ENCODE assay signal across 8 mouse cellular contexts in the genomic region with DNA sequence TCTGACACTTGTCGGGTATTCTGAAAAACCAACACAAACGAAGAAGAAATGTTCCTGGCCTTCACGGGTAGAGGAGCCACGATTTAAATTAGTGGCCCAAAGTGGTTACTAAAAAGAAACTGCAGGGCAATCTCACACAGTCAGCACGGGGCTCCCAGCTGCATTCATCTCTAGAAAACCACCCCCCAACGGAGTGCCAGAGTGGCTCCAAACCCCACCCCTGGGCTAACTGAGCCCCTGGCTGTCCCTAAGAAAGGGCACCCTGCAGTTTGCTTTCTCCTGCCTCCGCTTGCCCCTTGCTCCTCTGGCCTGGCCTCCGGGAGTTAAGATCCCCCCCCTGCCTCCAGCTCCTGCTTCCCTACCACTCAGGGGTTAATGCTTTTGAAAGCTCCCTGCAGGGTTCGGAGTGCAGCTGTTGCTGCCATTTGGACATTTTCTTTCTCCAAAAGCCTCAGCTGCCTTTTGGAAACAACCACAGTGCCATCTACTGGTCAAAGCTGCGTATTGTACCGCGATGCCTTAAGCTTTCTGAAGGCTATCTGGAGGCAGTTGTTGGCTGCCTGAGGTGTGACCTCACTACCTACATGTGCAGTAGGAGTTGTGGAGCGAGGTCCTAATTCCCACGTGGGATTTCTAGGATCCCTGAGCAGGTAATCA.
A peak's percentile ranks its signal among the peaks of the same experiment; 100 is the strongest.
DNase-seq lines count a peak whose midpoint lies in the region; ATAC-seq lines count a peak whose summit lies in the region.

No protein-coding gene starts in this region.

- no peaks in the 10 kb centered on the region for H3K9me3 ChIP-seq in hindbrain, embryonic 10.5 days
- H3K9me3 ChIP-seq in lung, embryonic 16.5 days (ENCODE audit: control insufficient read depth, low read length), result no peaks in the 10 kb centered on the region

- H3K9ac ChIP-seq in lung, embryonic 16.5 days (ENCODE audit: low read length), result peak overlapping the region; percentile 58

- H3K4me2 ChIP-seq in lung, embryonic 16.5 days (ENCODE audit: low read depth, low read length), result peak overlapping the region; percentile 60

- WGBS in hindbrain, embryonic 10.5 days, result 1% methylated on average over 14 of the region's 14 CpGs
- WGBS in lung, embryonic 16.5 days, result 7% methylated on average over 14 of the region's 14 CpGs

- H3K27ac ChIP-seq in hindbrain, embryonic 10.5 days, result peak overlapping the region; percentile 82
- H3K27ac ChIP-seq in lung, embryonic 16.5 days (ENCODE audit: low read length), result no peak overlapping the region

- peak; percentile 88 for ATAC-seq in lung, embryonic 16.5 days (ENCODE audit: low read depth)

- H3K4me3 ChIP-seq in hindbrain, embryonic 10.5 days, result peak overlapping the region; percentile 40
- peak overlapping the region; percentile 35 for H3K4me3 ChIP-seq in lung, embryonic 16.5 days (ENCODE audit: low read length)

- peaks cover 35% of the 10 kb centered on the region for H3K27me3 ChIP-seq in hindbrain, embryonic 10.5 days (ENCODE audit: insufficient read depth, poor library complexity, severe bottlenecking)
- peaks cover 2% of the 10 kb centered on the region; the same call in 1 of the 2 replicates for H3K27me3 ChIP-seq in lung, embryonic 16.5 days (ENCODE audit: control insufficient read depth, insufficient read depth, low read depth, low read length)

- peaks cover 18% of the 10 kb centered on the region for H3K4me1 ChIP-seq in hindbrain, embryonic 10.5 days (replicated peaks)
- peaks cover 6% of the 10 kb centered on the region; the same call in 1 of the 2 replicates for H3K4me1 ChIP-seq in lung, embryonic 16.5 days (replicated peaks; ENCODE audit: control insufficient read depth, insufficient read depth, low read length)

- no peaks in the 10 kb centered on the region for H3K36me3 ChIP-seq in hindbrain, embryonic 10.5 days
- no peaks in the 10 kb centered on the region for H3K36me3 ChIP-seq in lung, embryonic 16.5 days (ENCODE audit: control insufficient read depth, insufficient read depth, low read length)

- DNase-seq in MN1 (ENCODE audit: low spot score), result peak; percentile 97
- DNase-seq in cerebellum, adult 8-10 months, result peak; percentile 94
- peak; percentile 56 to 94 for DNase-seq in frontal cortex, adult 2 months (ENCODE audit: extremely low spot score in 1 of 2, low spot score in 1 of 2)
- DNase-seq in hindbrain, embryonic 10.5 days (ENCODE audit: low spot score), result peak; percentile 92
- DNase-seq in layer of hippocampus, adult 9-11 months, result peak; percentile 54
- peak; percentile 58 for DNase-seq in retina, adult 2 months (ENCODE audit: low read depth, low spot score)
- DNase-seq in urinary bladder, adult 2 months (ENCODE audit: low spot score), result peak; percentile 43

Comparison
In these comparisons a context has a peak if more than half of its experiments do, and no peak if none do; other contexts are left out.
1. DNase-seq: peak in every context shown above with its lines; median percentile 97 in MN1; 94 in cerebellum, adult 8-10 months; 92 in hindbrain, embryonic 10.5 days; 75 in frontal cortex, adult 2 months; 58 in retina, adult 2 months; 54 in layer of hippocampus, adult 9-11 months; 43 in urinary bladder, adult 2 months.